Comparison of ENCODE assay signal across 9 mouse cellular contexts in genomic region chr4:148858194-148858593, GRCm38 (mm10). TPM values are rescaled to one million over a fixed set of nuclear protein-coding genes. Genes with fewer than 3 reads are reported as not detected.
DNase-seq lines count a peak whose midpoint lies in the region; ATAC-seq and TF ChIP-seq lines count a peak whose summit lies in the region.
"Had no signal": no experiment of that assay in that cellular context is flagged by ENCODE, and none has a peak within 500 bp of the region (broad histone marks: within the 10 kb centered on the region; RNA-seq: fewer than 3 reads in every experiment).

No protein-coding gene starts in this region.

- WGBS in heart, adult 2 months = 68% methylated on average over 7 of the region's 7 CpGs
- WGBS in neural tube, embryonic 13.5 days = 36% methylated on average over 7 of the region's 7 CpGs
- WGBS in stomach, postnatal 0 days = 54% methylated on average over 7 of the region's 7 CpGs

- H3K9me3 ChIP-seq in neural tube, embryonic 13.5 days = no peaks in the 10 kb centered on the region
- no peaks in the 10 kb centered on the region for H3K9me3 ChIP-seq in stomach, postnatal 0 days (ENCODE audit: control insufficient read depth, low read length)

- no peaks in the 10 kb centered on the region for H3K36me3 ChIP-seq in heart, adult 2 months (ENCODE audit: control insufficient read depth, insufficient read depth, low read length)
- no peaks in the 10 kb centered on the region for H3K36me3 ChIP-seq in neural tube, embryonic 13.5 days
- H3K36me3 ChIP-seq in stomach, postnatal 0 days (ENCODE audit: control insufficient read depth, insufficient read depth, low read length) = no peaks in the 10 kb centered on the region

- no peak overlapping the region for H3K9ac ChIP-seq in heart, adult 2 months (ENCODE audit: low read depth, low read length)
- peak overlapping the region; percentile 22; the same call in 1 of the 2 replicates for H3K9ac ChIP-seq in neural tube, embryonic 13.5 days
- no peak overlapping the region for H3K9ac ChIP-seq in stomach, postnatal 0 days (ENCODE audit: low read length)

- no peak for TF ChIP-seq POLR2A in heart, adult 2 months (IDR thresholded peaks at IDR 0.05; ENCODE audit: insufficient read depth, low read depth, low read length)

- H3K27ac ChIP-seq in heart, adult 2 months = no peak overlapping the region
- no peak overlapping the region for H3K27ac ChIP-seq in neural tube, embryonic 13.5 days (replicated peaks)
- peak overlapping the region; percentile 45; the same call in 1 of the 2 replicates for H3K27ac ChIP-seq in stomach, postnatal 0 days (replicated peaks)

- H3K4me3 ChIP-seq in heart, adult 2 months = no peak overlapping the region
- H3K4me3 ChIP-seq in neural tube, embryonic 13.5 days = no peak overlapping the region
- no peak overlapping the region for H3K4me3 ChIP-seq in stomach, postnatal 0 days (ENCODE audit: low read depth, low read length)

- H3K4me2 ChIP-seq in neural tube, embryonic 13.5 days = no peak overlapping the region
- H3K4me2 ChIP-seq in stomach, postnatal 0 days (replicated peaks; ENCODE audit: low read depth) = no peak overlapping the region

- TF ChIP-seq EP300 in heart, adult 2 months (IDR thresholded peaks at IDR 0.05; ENCODE audit: insufficient read depth, low read depth, low read length) = peak; percentile 48; the same call in 1 of the 2 replicates
- no peak for TF ChIP-seq EP300 in stomach, postnatal 0 days (optimal IDR thresholded peaks at IDR 0.05)

- TF ChIP-seq CTCF in heart, adult 2 months (IDR thresholded peaks at IDR 0.05) = no peak
- no peak for TF ChIP-seq CTCF in stomach, postnatal 0 days (IDR thresholded peaks at IDR 0.05; ENCODE audit: low read depth)

- ATAC-seq in neural tube, embryonic 13.5 days (ENCODE audit: low read depth) = no peak
- peak; percentile 89 for ATAC-seq in stomach, postnatal 0 days (ENCODE audit: low FRiP score, low TSS enrichment)

- no peak for DNase-seq in heart, adult 2 months
- DNase-seq in heart, adult 18-20 months = no peak
- DNase-seq in neural tube, embryonic 10.5 days (ENCODE audit: extremely low spot score, low spot score) = no peak
- peak; percentile 68 to 89 for DNase-seq in kidney, postnatal 25 days
- peak; percentile 91 for DNase-seq in stomach, postnatal 0 days (ENCODE audit: low spot score)
- DNase-seq in yolk sac, embryonic 10.5 days (ENCODE audit: low spot score) = no peak
- DNase-seq in thymus, adult 18-20 months = no peak
- DNase-seq: right cerebral cortex, adult 18-20 months had no signal

- intact Hi-C loops in heart, adult 2 months (cut with DNase I) = no loop called here

- peaks cover 14% of the 10 kb centered on the region for H3K4me1 ChIP-seq in heart, adult 2 months (ENCODE audit: control insufficient read depth, insufficient read depth, low read length)
- H3K4me1 ChIP-seq in neural tube, embryonic 13.5 days (replicated peaks) = peaks cover 67% of the 10 kb centered on the region
- H3K4me1 ChIP-seq in stomach, postnatal 0 days (replicated peaks; ENCODE audit: control insufficient read depth, insufficient read depth) = no peaks in the 10 kb centered on the region; the same call in 1 of the 2 replicates

- H3K79me2 ChIP-seq in heart, adult 2 months (replicated peaks; ENCODE audit: control insufficient read depth, insufficient read depth, low read length) = no peaks in the 10 kb centered on the region

- H3K27me3 ChIP-seq in heart, adult 2 months (ENCODE audit: control insufficient read depth, insufficient read depth, low read length) = no peaks in the 10 kb centered on the region
- H3K27me3 ChIP-seq in neural tube, embryonic 13.5 days = peaks cover 81% of the 10 kb centered on the region
- no peaks in the 10 kb centered on the region for H3K27me3 ChIP-seq in stomach, postnatal 0 days (ENCODE audit: control insufficient read depth, insufficient read depth, low read length)

RNA-seq across cellular contexts. Expression of gene Casz1, which starts 54.0 kb away (rescaled TPM):
- 10 to 100 TPM; 42.5 to 47.0 TPM for total RNA-seq in heart, adult 2 months (2021)
- 21.2 and 22.4 TPM in 2 replicates for polyA plus RNA-seq in heart, adult 2 months (2012; rRNA removed)
- total RNA-seq in heart, adult 18-20 months (2021) = 10 to 100 TPM; 35.9 to 41.1 TPM
- 16.2 and 17.3 TPM in 2 replicates for polyA plus RNA-seq in neural tube, embryonic 13.5 days (2015; fragmentation: Nextera tagmentation; extraction: Ambion mirVana)
- 9.4 and 10.3 TPM in 2 replicates for polyA plus RNA-seq in stomach, postnatal 0 days (2015; fragmentation: Nextera tagmentation; extraction: Ambion mirVana)

Comparison
In these comparisons a context has a peak if more than half of its experiments do, and no peak if none do; other contexts are left out.
1. DNase-seq: peak in kidney, postnatal 25 days (2 of 2) and stomach, postnatal 0 days (single experiment); none in heart, adult 2 months (0 of 2), heart, adult 18-20 months (0 of 2), neural tube, embryonic 10.5 days (single experiment), yolk sac, embryonic 10.5 days (single experiment) and thymus, adult 18-20 months (0 of 2).